Mouse (Mus musculus) adrenal gland, postnatal 25 days (tissue): ENCODE measurements around the gene Lrrc1. TPM values are rescaled to one million over a fixed set of nuclear protein-coding genes. Genes with fewer than 3 reads are reported as not detected.
"Not testable (repeated sequence)": the region's sequence is repeated elsewhere in the genome, so short reads cannot be mapped to it uniquely, and the experiment has no call there.

Source experiments
- DNase-seq: peaks from one replicate; pipeline ENCODE4 v3.0.0; 2021; ENCODE audit warnings: mixed read lengths
- long read RNA-seq: library from polyadenylated mRNA; stranded (forward); transcript quantifications from one replicate; pipeline ENCODE4 v2.0.0, GENCODE M21; 2021
- total RNA-seq: library from RNA; stranded (reverse); gene quantifications from 2 replicates; pipeline ENCODE4 v1.2.3, GENCODE M21; 2021

Lrrc1 gene
- 12.8 and 15.4 TPM in 2 replicates for total RNA-seq
- long read RNA-seq, transcript Lrrc1-205 (14 exons, 3,121 nt) = major isoform, 6 of 9 reads
- long read RNA-seq, partial matches to known transcripts = 0 of 9 reads
- long read RNA-seq, other reads (novel, unspliced or antisense) = 3 of 9 reads

DNA sequence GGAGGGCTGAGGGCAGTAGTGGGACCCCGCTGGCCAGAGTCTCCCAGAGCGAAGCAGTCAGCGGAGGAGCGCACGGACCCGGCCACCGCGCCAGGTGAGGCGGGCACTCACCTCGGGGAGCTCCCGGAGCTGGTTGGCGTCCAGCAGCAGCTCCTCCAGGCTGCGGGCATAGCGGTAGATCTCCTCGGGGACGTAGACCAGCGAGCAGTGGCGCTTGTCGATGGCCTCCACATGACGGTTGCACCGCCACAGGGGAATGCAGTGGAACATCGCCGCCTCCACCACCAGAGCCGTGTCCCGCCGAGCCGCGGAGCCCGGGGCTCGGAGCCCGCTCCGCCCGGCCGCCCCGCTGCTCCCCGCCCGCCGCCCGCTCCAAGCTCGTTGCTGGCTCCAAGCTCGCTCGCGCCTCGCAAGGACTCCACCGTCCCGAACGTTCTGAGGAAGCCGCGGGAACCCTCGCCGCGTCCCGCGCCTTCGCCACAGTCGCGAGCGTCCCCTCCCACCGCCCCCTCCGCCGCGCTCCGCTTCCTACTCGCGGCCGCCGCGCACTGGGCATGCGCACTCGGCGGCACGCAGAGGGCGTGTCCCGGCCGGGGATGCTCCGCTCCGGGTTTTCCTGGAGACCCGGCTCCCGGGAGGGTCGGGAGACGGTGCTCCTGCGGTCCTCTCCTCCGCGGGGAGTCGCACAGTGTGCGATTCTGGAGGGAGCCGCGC is at the start of gene Lrrc1:
Gene Lrrc1 (minus strand): TSS at position 517 of the 714 bp plus-strand sequence.
- peak; percentile 91 for DNase-seq

DNA sequence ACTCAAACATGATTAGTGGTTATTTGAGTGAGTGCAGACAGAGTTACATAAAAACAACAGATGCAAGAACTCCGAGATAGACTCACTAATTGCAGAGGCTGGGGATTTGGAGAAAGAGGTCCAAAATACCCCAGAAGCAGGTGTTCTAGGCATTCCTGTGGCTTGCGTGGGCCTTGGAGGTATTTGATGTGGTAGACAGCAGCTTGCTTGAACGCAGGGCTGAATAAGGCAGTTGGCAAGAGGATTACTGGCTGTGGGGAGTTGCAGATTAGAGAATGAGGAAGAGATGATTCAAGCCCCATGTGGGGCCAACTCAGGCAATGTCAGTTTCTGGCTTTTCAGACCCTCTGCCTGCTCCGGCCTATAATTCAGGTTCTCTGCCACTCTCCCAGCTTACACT is 47.8 kb upstream of the Lrrc1 start:
- no peak for DNase-seq

DNA sequence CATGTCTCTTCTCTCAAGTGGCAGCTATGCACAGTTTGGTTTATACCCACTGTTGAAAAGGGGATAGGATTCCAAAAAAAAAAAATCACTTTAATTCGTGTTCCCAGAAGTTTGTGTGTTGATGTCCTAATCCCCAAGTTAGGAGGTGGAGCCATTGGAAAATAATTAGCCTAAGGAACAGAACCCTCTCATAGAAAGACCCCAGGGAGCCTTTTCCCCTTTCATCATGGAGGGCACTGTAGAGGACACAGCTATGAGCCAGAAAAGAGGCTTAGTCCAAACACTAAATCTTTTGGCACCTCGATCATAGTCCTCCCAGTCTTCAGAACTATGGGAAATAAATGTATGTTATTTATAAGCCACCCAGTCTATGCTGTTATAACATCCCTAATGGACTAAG is 44.8 kb upstream of the Lrrc1 start:
- DNase-seq = no peak

DNA sequence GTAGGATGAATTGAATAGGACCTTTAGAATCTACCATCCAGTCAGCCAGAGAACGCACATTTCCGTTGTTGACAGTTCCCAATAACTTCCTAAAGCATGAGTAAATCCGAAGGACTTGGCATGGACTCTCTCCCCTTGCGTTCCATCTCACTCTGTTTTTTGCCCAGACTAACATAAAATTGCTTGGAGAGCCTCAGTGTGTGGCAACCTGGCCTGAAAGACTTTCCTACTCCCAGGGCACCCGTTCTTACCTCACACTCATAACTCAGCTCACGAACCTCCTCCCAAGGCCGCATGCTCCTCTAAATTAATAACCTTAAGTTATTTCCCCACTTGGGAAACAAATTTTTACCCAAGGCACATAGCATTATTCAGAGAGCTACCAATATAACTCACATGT is 42.9 kb upstream of the Lrrc1 start:
- DNase-seq = no peak

DNA sequence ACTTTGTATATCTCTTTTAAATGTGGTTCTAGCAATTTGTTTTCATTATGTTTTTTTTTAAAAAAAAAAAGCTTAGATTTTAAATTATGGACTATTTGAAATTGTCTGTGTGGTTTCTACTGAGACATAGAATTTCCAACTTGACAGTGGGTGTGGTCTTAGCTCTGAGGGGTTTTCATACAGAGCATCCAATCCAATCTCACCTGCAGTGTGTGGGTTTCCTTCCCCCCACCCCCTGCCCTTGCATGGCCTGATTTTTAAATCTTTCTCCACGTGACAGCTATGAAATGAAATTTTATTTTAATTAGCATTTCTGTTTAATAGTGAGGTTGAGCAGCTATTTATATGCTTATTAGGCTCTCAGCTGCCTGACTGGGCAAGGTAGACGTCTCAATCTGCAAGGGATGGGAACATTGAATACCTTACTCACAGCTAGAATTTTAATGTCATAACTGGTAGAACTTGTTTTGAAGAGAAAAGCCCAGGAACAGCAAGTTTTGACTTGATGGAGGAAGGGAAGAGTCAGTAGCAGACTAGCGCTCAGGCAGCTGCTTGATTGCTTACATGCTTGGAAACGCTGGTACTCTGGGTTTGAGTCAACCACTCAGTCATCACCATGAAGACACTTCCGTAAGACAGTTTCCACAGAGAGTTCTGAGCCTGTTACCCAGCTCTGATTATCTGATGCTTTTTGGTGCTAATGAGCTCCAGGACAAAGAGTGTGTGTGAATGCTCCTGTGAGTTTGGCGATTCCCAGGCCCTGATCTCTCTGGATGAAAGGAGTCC is 42.3 kb upstream of the Lrrc1 start:
- DNase-seq = no peak

DNA sequence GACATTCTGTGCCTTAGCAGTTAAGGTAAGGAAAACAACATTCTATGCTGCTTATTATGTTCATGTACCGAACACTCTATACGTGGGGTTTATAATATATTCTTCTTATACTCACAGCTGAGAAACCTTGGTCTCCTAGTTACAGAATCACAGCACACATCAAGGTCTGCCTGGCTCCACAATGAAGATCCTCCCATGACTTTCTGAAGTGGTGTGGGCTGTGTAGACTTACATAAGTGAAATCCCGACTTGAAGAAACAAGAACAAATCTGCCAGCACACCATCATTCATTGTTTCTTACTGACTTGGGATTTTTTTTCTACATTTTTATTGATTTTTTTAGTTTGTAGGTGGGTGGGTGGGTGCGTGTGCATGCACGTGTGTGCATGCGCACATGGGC is 40.1 kb upstream of the Lrrc1 start:
- no peak for DNase-seq

DNA sequence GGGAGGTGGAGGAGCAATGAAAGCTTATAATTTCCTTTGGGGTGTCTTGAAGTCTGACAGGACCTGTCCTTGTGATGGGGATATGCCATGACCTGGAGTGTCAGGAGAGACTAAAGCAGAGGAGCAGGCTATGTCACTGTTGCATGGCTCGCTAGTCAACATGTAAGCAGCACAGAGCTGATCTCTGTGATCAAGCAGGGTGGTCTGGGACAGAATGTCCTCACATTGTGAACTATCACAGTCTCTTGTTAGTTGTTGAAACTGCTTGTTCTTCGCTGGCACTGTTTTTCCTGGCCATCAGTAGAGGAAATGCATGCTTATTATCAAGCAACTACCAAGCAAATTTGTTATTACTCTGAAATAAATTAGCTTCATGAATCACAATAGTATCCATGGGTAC is 38.6 kb upstream of the Lrrc1 start:
- no peak for DNase-seq

DNA sequence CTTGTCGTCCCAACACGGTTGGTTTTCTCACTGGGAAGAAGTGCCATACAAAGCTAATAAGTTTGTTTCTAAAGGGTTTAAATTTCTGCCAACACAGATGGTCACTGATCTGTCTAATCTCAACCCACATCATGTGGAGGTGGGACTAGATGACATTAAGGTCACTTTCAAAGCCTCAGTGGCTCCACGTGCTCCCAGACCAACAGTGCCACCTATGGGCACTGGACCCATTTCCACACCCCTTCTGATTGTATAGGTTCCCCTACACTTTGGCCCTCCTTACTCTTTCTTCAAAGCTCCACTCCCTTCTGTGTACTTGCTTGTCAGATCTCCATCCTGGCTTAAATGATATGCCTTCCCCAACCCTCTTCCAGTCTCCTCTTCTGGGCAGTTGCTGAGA is 35.2 kb upstream of the Lrrc1 start:
- no peak for DNase-seq

DNA sequence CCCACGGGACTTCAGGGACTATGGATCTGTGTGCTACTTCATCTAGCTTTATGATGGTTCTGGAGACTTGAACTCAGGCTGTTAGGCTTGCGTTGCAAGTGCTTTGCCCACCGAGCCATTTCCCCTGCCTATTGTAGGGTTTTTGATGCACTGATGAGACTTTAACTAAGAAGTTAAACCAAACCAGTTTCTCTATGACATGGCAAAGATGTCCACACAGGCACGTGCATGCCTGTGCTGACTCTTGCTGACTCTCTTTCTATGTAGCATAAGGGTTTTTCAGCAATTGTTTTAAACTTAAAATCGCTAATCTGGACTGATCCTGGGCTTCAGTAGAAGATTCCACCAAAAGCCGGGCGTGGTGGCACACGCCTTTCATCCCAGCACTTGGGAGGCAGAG is 33.3 kb upstream of the Lrrc1 start:
- DNase-seq = no peak

DNA sequence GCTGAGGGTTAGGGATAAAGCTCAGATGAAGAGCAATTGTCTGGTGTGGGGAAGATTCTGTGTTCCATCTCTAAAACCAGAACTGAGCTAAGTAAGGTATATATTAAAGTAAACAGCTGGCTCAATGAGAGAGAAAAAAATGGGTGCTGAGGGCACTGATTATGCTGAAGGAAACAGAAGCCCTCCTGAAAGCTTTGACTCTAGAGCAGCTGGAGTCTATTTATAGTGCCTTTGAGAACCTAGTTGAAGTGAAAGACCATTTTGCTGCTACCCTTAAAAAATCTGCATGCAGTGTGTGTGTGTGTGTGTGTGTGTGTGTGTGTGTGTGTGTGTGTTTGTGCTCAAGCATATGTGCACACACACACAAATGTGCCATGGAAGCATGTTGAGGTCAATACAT is 32.7 kb upstream of the Lrrc1 start:
- DNase-seq = no peak

DNA sequence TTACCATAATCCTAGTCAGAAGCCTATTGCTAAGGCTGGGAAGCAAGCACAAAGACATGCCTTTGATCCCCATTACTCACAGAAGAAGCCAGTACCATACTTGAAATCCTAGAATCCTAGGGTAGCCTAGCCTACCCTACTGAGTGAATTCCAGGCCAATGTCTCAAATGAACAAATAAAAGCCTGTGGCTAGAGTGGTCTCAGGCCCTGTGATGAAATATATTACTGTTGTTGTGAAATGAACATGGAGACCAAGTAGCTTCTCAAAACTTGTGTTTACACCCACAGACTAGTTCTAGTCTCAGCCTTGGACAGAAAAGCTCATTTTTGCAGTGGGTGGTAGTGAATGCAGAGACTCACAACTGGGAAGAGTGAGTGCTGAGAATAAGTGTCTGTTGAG is 31.6 kb upstream of the Lrrc1 start:
- DNase-seq = no peak

DNA sequence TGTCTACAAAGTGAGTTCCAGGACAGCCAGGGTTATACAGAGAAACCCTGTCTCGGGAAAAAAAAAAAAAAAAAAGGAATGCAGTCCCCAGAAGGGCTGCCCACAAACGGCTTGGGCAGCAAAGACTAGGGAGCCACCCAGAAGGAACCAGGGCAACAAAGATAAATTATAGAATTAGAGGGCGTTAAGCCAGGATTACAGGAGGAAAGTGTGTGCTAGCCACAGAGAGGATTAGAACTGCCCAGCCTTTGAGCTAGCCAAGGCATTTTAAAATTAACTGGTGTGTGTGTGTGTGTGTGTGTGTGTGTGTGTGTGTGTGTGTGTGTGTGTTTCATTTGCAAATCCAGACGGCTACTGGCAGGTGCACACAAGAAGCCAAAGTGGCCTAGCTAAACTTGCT is 30.3 kb upstream of the Lrrc1 start:
- not testable (repeated sequence) for DNase-seq

DNA sequence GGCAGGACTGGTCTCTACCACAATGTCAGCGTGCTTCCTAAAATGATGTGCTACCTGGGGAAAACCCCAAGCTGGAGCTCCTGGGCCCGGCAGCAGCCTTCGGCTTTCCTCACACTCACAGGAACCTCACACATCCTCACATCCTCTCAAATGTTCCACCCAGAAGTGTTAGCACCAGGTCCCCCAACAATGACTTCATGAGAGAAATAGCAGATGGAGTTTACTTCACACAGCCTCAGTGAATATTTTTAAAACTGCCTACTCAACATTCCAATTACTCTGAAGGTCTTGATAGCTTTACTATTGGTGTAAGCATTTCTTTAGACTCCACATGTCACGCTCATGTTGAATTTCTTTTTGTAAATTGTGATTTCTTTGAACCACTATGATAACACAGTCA is 27.2 kb upstream of the Lrrc1 start:
- DNase-seq = no peak

DNA sequence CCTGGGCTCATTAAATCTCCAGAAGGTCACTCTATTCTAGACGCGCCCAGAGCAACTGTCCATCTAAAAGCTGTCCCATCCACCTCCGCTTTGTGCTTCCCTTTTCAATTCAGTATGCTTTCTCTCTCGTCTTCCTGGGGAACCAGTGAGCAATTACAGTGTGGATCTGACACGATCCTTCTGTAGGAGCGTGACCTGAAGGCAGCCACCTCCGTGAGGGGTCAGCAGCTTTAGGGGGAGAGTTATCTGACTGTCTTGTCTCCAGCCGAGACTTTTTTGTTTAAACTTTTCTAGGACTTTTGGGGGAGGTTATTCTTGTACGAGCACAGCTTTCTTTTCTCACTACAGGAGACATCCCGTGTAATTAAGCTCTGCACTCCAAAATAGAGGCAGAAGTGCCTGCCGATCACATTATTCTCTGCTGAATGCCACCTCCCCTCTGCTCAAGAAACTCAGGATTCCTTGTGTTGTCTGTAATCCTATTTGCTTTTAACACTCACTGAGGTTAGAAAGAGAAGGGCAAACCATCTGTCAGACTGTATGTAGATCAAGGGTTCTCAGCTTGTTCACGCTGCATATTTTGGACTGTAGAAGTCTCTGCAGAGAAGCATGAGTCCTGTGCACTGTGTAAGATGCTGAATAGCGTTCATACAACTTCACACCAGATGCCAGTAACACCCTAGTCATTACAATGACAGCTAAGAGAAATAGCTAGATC is 24.3 kb upstream of the Lrrc1 start:
- no peak for DNase-seq

DNA sequence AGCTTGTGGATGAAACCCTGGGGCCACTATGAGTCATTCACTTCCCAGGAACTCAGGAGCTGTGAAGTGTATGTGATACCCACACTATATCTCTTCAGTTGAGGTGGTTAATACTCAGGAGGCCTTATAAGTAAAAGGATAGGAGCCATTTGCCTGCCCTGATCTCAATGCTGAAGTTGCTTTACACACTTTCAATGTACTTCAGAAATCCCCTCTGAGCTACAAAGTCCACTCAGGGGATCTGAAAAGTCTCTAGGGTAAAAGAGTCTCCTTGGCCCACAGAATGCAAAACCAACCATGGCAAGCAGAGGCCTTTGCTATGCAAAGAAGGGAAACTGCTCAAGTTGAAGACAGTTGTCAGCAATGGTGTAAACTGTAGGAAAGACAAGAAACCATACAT is 17.2 kb upstream of the Lrrc1 start:
- DNase-seq = no peak

DNA sequence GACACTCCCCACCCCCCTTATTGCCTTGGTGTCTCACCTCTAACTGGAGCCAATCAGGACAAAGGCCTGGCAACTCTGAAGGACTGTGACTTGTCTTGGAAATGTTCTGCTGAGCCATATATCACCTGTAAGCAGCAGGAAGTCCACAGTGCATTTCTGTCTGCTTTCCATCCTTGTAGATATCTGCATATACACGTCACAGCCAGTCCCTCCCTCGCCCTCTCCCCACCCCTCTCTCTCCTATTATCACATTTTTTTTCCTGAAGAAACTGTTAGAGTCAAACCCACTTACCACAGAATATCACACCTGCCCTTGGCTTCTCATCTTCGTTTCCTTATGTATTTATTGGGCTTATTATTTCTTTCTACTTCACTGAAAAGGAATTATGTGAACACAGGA is 13.3 kb upstream of the Lrrc1 start:
- DNase-seq = no peak

DNA sequence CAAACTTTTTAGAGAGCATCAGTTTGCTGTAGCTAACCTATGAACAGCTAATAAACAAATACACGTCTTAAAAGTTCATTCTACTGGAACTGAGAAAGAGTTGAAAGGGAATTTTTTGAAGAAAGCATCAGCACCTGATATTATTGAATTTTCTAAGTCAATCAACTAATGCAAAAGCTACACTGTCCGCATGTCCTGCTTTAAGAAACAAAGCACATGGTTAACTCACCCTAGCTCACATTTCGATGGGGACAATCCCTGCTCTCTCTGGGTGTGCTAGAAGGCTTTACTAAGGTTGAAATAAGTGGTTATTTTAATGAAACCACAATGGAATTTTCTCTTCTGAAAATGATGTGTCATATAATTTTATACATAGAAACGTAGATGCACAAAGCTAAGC is 12.5 kb upstream of the Lrrc1 start:
- no peak for DNase-seq

DNA sequence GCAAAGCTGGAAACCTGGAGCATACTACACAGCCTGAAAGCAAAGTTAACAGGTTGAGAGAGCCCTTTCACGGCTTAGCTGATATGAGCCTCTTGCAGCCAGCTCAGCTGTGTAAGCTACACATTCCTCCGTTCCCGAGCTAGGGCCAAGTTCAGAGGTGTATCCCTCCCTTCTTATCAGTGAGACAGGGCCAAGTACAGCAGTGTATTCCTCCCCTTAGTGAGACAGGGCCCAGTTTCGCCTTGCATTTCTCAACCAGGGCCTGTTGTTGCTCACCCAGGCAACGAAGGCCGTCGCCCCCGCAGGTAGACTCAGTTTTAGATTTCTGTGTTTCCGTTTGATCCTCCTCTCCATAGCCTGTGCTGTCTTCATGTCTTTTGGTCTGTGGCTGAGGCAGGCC is 11.8 kb upstream of the Lrrc1 start:
- no peak for DNase-seq

DNA sequence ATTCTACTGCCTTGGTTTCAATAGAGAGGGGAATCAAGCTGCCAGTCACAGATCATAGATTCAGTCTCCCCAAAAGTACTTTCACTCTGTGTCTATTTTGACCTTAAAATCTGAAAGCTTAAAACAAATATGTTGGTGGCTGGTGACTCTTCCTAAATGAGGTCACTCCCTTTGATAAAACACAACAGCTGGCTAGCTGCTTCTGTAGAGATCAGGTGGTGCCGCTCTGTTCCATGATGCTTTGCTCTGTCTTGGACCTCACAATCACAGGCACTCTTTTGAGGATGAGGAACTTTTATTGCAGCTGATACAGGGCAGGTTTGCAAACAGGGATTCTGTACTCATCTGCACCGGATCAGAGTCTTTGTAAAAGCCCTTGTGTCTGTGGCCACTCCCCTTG is 8.8 kb upstream of the Lrrc1 start:
- DNase-seq = no peak

DNA sequence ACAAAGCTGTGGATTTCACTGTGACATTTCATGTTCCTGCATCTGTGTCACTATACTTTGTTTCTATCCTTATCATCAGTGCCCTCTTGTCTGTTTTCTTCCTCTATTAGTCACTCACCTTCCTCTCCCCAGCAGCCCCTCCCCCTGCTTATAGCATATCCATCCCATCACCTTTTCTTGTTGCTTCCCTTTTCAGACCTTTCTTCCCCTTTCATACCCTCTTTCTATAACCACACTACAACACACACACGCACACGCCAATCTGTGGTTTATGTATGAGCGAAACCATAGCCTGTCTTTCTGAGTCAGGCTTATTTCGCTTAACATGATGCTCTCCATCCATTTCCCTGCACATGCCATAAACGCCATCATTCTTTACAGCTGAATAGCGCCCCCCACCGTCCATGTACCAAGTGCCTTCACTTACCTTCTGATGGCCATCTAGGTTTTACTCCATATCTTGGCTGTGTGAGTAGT is 6.4 kb upstream of the Lrrc1 start:
- no peak for DNase-seq

DNA sequence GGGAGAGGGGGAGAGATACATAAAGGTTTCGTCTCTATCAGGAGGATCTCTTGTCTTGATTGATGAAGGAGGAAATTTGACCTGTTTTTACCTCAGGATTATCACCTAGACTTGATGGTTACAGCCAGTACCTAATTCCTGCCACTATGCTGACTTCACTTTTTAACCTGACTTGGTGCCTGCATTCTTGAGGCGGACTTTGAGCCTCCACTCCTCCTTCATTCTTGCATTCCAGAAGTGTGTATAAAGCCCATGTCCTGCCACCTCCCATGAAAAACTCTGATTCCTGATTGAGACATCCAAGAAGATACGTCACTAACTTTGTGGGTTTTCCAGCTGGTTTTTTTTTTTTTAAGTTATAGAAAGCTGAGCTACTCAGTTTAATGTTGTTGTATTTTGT is 1.3 kb upstream of the Lrrc1 start:
- no peak for DNase-seq

DNA sequence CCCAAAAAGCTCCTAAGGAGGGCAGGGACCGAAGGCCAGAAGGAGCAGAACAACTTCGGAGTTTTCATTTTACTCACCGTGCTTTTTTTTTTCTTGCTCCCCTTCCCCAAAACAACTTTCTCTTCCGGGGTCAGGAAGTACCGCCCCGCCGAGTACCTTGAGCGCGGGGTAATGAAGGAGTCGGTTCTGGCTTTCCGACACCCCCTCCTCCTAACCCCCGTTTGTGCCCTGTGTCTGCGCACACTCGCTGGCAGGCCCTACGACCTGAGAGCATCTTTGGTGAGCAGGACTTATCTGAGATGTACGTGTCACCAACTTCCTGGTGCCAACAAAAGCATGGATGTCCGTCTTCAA is 375 bp upstream of the Lrrc1 start:
- peak; percentile 12 for DNase-seq
